Mouse (Mus musculus) kidney, postnatal 36 days (tissue): ENCODE measurements at regions not wholly inside any gene's neighbourhood (a gene's known extent, or its start where the extent isn't known, plus 50 kb on each side); places are given as distances from the start of the nearest gene placed in this dataset.

Experiments
- DNase-seq, 2 experiments: peaks; one replicate each; pipeline ENCODE4 v3.0.0; 2021 to 2022; ENCODE audit warnings: mixed read lengths in 2 of 2

GRCm38 (mm10) chr12:96226446-96226845 lies 534.4 kb downstream of the Flrt2 start:
- DNase-seq, result no peak

- DNase-seq, result no peak
Measured at GRCm38 (mm10) chr12:96228714-96229113, 536.7 kb downstream of the Flrt2 start.

- no peak for DNase-seq
Measured at GRCm38 (mm10) chr12:96235510-96235909, 543.5 kb downstream of the Flrt2 start.

- no peak for DNase-seq
Measured at GRCm38 (mm10) chr12:96235996-96236525, 544.0 kb downstream of the Flrt2 start.

- no peak for DNase-seq
Measured at GRCm38 (mm10) chr12:96239642-96240041, 547.6 kb downstream of the Flrt2 start.

GRCm38 (mm10) chr12:96261978-96262377 lies 570.0 kb downstream of the Flrt2 start:
- no peak for DNase-seq

- no peak for DNase-seq
Measured at GRCm38 (mm10) chr12:96275894-96276293, 583.9 kb downstream of the Flrt2 start.

- DNase-seq, result peak; percentile 17 to 76
Measured at GRCm38 (mm10) chr12:96311137-96311536, 619.1 kb downstream of the Flrt2 start.

- no peak for DNase-seq
Measured at GRCm38 (mm10) chr12:96323061-96323786, 631.2 kb downstream of the Flrt2 start.

- no peak for DNase-seq
Measured at GRCm38 (mm10) chr12:96351143-96351542, 659.1 kb downstream of the Flrt2 start.

- DNase-seq, result no peak
Measured at GRCm38 (mm10) chr12:96378924-96379323, 686.9 kb downstream of the Flrt2 start.

GRCm38 (mm10) chr12:96419104-96419503 lies 727.1 kb downstream of the Flrt2 start:
- no peak for DNase-seq

GRCm38 (mm10) chr12:96419567-96419966 lies 727.5 kb downstream of the Flrt2 start:
- DNase-seq, result no peak

- DNase-seq, result no peak
Measured at GRCm38 (mm10) chr12:96427589-96427988, 735.6 kb downstream of the Flrt2 start.

GRCm38 (mm10) chr12:96442546-96442945 lies 750.5 kb downstream of the Flrt2 start:
- DNase-seq, result no peak

GRCm38 (mm10) chr12:96453374-96453773 lies 761.3 kb downstream of the Flrt2 start:
- DNase-seq, result no peak

GRCm38 (mm10) chr12:96476344-96476743 lies 784.3 kb downstream of the Flrt2 start:
- DNase-seq, result no peak

- no peak for DNase-seq
Measured at GRCm38 (mm10) chr12:96488448-96488960, 796.5 kb downstream of the Flrt2 start.

GRCm38 (mm10) chr12:96509658-96510057 lies 817.6 kb downstream of the Flrt2 start:
- DNase-seq, result peak; percentile 1 to 17

- no peak for DNase-seq
Measured at GRCm38 (mm10) chr12:96558824-96559223, 866.8 kb downstream of the Flrt2 start.

GRCm38 (mm10) chr12:96594845-96595244 lies 902.8 kb downstream of the Flrt2 start:
- DNase-seq, result peak; percentile 5 to 6

- DNase-seq, result no peak
Measured at GRCm38 (mm10) chr12:96615134-96615533, 923.1 kb downstream of the Flrt2 start.

- DNase-seq, result no peak
Measured at GRCm38 (mm10) chr12:96615850-96616249, 923.8 kb downstream of the Flrt2 start.

- DNase-seq, result no peak
Measured at GRCm38 (mm10) chr12:96617226-96617625, 925.2 kb downstream of the Flrt2 start.
